Mouse (Mus musculus): ENCODE data around the gene Gm3727. TPM values are rescaled to one million over a fixed set of nuclear protein-coding genes. Genes with fewer than 3 reads are reported as not detected.
"Not testable (repeated sequence)": the region's sequence is repeated elsewhere in the genome, so short reads cannot be mapped to it uniquely, and the experiment has no call there.

Gm3727 gene
- polyA plus RNA-seq (2011; ENCODE audit: insufficient read depth, insufficient read length, low replicate concordance, missing spikeins): not detected in 2 replicates

DNA sequence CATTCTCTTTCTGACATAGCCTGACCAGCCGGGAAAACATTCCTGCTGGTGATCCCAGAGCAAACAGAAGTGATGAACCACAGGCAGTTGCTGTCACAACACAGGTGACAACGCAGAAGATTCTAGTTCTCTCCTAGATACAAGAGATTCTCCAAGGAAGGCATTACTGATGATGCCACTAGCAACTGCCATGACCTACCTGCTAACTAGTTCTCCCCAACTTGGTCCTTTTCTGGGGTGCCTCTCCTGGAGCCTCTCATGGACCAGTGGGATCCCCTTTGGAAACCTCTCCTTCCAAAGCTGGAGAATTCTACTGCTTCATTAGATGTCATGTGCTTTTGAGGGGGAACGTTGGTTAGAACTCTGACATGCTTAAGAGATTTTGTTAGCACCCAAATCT, at the start of gene Gm3727:
Gene Gm3727 (minus strand): TSS at position 101 of the 400 bp plus-strand sequence.
- WGBS: 59% methylated on average over 3 of the region's 3 CpGs

DNA sequence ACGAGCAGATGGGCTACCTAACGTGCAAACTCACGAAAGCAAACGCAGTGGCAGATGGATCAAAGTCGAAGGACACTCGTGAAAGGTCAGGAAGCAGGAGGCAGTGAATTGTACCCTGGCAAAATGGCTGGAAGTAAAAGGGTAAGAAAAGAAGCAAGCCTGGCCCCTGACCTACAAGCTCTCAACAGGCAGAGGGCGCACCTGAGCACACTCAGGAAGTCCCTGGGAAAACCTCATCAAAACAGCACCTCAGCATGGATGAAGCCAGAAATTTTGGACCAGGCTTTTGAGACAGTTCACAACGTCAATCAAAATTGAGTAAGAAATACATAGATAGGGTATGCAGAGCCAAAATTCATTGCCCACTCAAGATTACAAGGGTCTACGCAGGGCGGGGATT, 21.0 kb downstream of the Gm3727 start:
- H3K4me3 ChIP-seq (replicated peaks; ENCODE audit: control insufficient read depth, low read depth, low read length); H3K4me1 ChIP-seq (ENCODE audit: control insufficient read depth, insufficient read depth, low read length); H3K27ac ChIP-seq (ENCODE audit: control insufficient read depth, insufficient read depth, low read depth, low read length, poor library complexity): not testable (repeated sequence)
- WGBS: 4% methylated on average over 8 of the region's 10 CpGs

More for the DNA sequence above, at the start of gene Gm3727:
- not testable (repeated sequence) for H3K27ac ChIP-seq (ENCODE audit: control insufficient read depth, insufficient read depth, low read depth, low read length, poor library complexity); H3K4me1 ChIP-seq (ENCODE audit: control insufficient read depth, insufficient read depth, low read length); H3K4me3 ChIP-seq (replicated peaks; ENCODE audit: control insufficient read depth, low read depth, low read length)

Other genes with a start within 250 kb of the Gm3727 start
- not detected in 2 replicates for gene Gm10406, start 237.3 kb downstream of the Gm3727 start, polyA plus RNA-seq (2011; ENCODE audit: insufficient read depth, insufficient read length, low replicate concordance, missing spikeins)
- not detected in 2 replicates for gene Gm3685, start 219.7 kb downstream of the Gm3727 start, polyA plus RNA-seq (2011; ENCODE audit: insufficient read depth, insufficient read length, low replicate concordance, missing spikeins)
- not detected in 2 replicates for gene Gm3696, start 164.1 kb downstream of the Gm3727 start, polyA plus RNA-seq (2011; ENCODE audit: insufficient read depth, insufficient read length, low replicate concordance, missing spikeins)
- gene Gm6676, start 139.3 kb downstream of the Gm3727 start, polyA plus RNA-seq (2011; ENCODE audit: insufficient read depth, insufficient read length, low replicate concordance, missing spikeins): not detected in 2 replicates
- not detected in 2 replicates for gene Gm3512, start 90.2 kb downstream of the Gm3727 start, polyA plus RNA-seq (2011; ENCODE audit: insufficient read depth, insufficient read length, low replicate concordance, missing spikeins)
- gene Gm16434, start 70.2 kb downstream of the Gm3727 start, polyA plus RNA-seq (2011; ENCODE audit: insufficient read depth, insufficient read length, low replicate concordance, missing spikeins): not detected in 2 replicates
- gene Gm3739, start 50.3 kb upstream of the Gm3727 start, polyA plus RNA-seq (2011; ENCODE audit: insufficient read depth, insufficient read length, low replicate concordance, missing spikeins): not detected in 2 replicates
- not detected in 2 replicates for gene Gm5797, start 67.7 kb upstream of the Gm3727 start, polyA plus RNA-seq (2011; ENCODE audit: insufficient read depth, insufficient read length, low replicate concordance, missing spikeins)
- not detected in 2 replicates for gene Gm8374, start 100.4 kb upstream of the Gm3727 start, polyA plus RNA-seq (2011; ENCODE audit: insufficient read depth, insufficient read length, low replicate concordance, missing spikeins)
- not detected in 2 replicates for gene Gm3755, start 186.2 kb upstream of the Gm3727 start, polyA plus RNA-seq (2011; ENCODE audit: insufficient read depth, insufficient read length, low replicate concordance, missing spikeins)
- not detected in 2 replicates for gene Gm3752, start 219.0 kb upstream of the Gm3727 start, polyA plus RNA-seq (2011; ENCODE audit: insufficient read depth, insufficient read length, low replicate concordance, missing spikeins)

All from bone marrow, adult 2 months (tissue).